Mouse (Mus musculus): Measurements from ENCODE around the gene Krt6a. TPM values are rescaled to one million over a fixed set of nuclear protein-coding genes. Genes with fewer than 3 reads are reported as not detected.

Krt6a gene
- total RNA-seq, 2 experiments from 2014 or later, result not detected

Other genes starting within 250 kb of the Krt6a start
- not detected in 2 replicates for gene Krt88, start 246.6 kb downstream of the Krt6a start, total RNA-seq (2015)
- gene Krt88, start 246.6 kb downstream of the Krt6a start, total RNA-seq (2017), result not detected in 2 replicates
- 0.29 TPM in 1 of 2 replicates, not detected in the other for gene Krt81, start 230.6 kb downstream of the Krt6a start, total RNA-seq (2015)
- not detected in 2 replicates for gene Krt81, start 230.6 kb downstream of the Krt6a start, total RNA-seq (2017)
- not detected in 2 replicates for gene Krt86, start 220.8 kb downstream of the Krt6a start, total RNA-seq (2015)
- not detected in 2 replicates for gene Krt86, start 220.8 kb downstream of the Krt6a start, total RNA-seq (2017)
- gene Krt83, start 202.8 kb downstream of the Krt6a start, total RNA-seq (2015), result not detected in 2 replicates
- 0.37 and 1.1 TPM in 2 replicates for gene Krt83, start 202.8 kb downstream of the Krt6a start, total RNA-seq (2017)
- gene Gm49425, start 177.0 kb downstream of the Krt6a start, total RNA-seq (2015), result 0.64 TPM in 1 of 2 replicates, not detected in the other
- gene Gm49425, start 177.0 kb downstream of the Krt6a start, total RNA-seq (2017), result not detected in 2 replicates
- not detected in 2 replicates for gene Krt84, start 161.5 kb downstream of the Krt6a start, total RNA-seq (2015)
- gene Krt84, start 161.5 kb downstream of the Krt6a start, total RNA-seq (2017), result not detected in 2 replicates
- not detected in 2 replicates for gene Krt82, start 143.6 kb downstream of the Krt6a start, total RNA-seq (2015)
- not detected in 2 replicates for gene Krt82, start 143.6 kb downstream of the Krt6a start, total RNA-seq (2017)
- gene Krt90, start 131.4 kb downstream of the Krt6a start, total RNA-seq (2015), result not detected in 2 replicates
- gene Krt90, start 131.4 kb downstream of the Krt6a start, total RNA-seq (2017), result not detected in 2 replicates
- gene Krt75, start 120.4 kb downstream of the Krt6a start, total RNA-seq (2015), result not detected in 2 replicates
- not detected in 2 replicates for gene Krt75, start 120.4 kb downstream of the Krt6a start, total RNA-seq (2017)
- not detected in 2 replicates for gene Gm5414, start 66.1 kb downstream of the Krt6a start, total RNA-seq (2015)
- not detected in 2 replicates for gene Gm5414, start 66.1 kb downstream of the Krt6a start, total RNA-seq (2017)
- gene Gm5478, start 46.9 kb downstream of the Krt6a start, total RNA-seq (2015), result not detected in 2 replicates
- not detected in 2 replicates for gene Gm5478, start 46.9 kb downstream of the Krt6a start, total RNA-seq (2017)
- not detected in 2 replicates for gene Krt6b, start 14.0 kb downstream of the Krt6a start, total RNA-seq (2015)
- gene Krt6b, start 14.0 kb downstream of the Krt6a start, total RNA-seq (2017), result not detected in 2 replicates
- not detected in 2 replicates for gene Krt5, start 18.6 kb upstream of the Krt6a start, total RNA-seq (2015)
- not detected in 2 replicates for gene Krt5, start 18.6 kb upstream of the Krt6a start, total RNA-seq (2017)
- gene Krt71, start 48.8 kb upstream of the Krt6a start, total RNA-seq (2015), result not detected in 2 replicates
- not detected in 2 replicates for gene Krt71, start 48.8 kb upstream of the Krt6a start, total RNA-seq (2017)
- gene Krt72, start 92.2 kb upstream of the Krt6a start, total RNA-seq (2015), result not detected in 2 replicates
- not detected in 2 replicates for gene Krt72, start 92.2 kb upstream of the Krt6a start, total RNA-seq (2017)
- gene Krt73, start 108.0 kb upstream of the Krt6a start, total RNA-seq (2015), result not detected in 2 replicates
- gene Krt73, start 108.0 kb upstream of the Krt6a start, total RNA-seq (2017), result not detected in 2 replicates
- gene Krt2, start 123.9 kb upstream of the Krt6a start, total RNA-seq (2015), result not detected in 2 replicates
- gene Krt2, start 123.9 kb upstream of the Krt6a start, total RNA-seq (2017), result not detected in 2 replicates
- not detected in 2 replicates for gene Krt1, start 156.5 kb upstream of the Krt6a start, total RNA-seq (2015)
- gene Krt1, start 156.5 kb upstream of the Krt6a start, total RNA-seq (2017), result not detected in 2 replicates
- gene Krt77, start 175.4 kb upstream of the Krt6a start, total RNA-seq (2015), result not detected in 2 replicates
- not detected in 2 replicates for gene Krt77, start 175.4 kb upstream of the Krt6a start, total RNA-seq (2017)
- gene Krt76, start 198.6 kb upstream of the Krt6a start, total RNA-seq (2015), result not detected in 2 replicates
- gene Krt76, start 198.6 kb upstream of the Krt6a start, total RNA-seq (2017), result not detected in 2 replicates
- gene Krt4, start 230.4 kb upstream of the Krt6a start, total RNA-seq (2015), result 0.52 TPM in 1 of 2 replicates, not detected in the other
- gene Krt4, start 230.4 kb upstream of the Krt6a start, total RNA-seq (2017), result not detected in 2 replicates
- not detected in 2 replicates for gene Krt79, start 246.0 kb upstream of the Krt6a start, total RNA-seq (2015)
- not detected in 2 replicates for gene Krt79, start 246.0 kb upstream of the Krt6a start, total RNA-seq (2017)